Mouse (Mus musculus) adrenal gland, postnatal 14 days (tissue): ENCODE results near the gene Ss18l1. TPM values are rescaled to one million over a fixed set of nuclear protein-coding genes. Genes with fewer than 3 reads are reported as not detected.
A peak's percentile ranks its signal among the peaks of the same experiment; 100 is the strongest.

Source experiments
- DNase-seq: peaks from one replicate; pipeline ENCODE4 v3.0.0; 2021; ENCODE audit warnings: mixed read lengths
- total RNA-seq: library from RNA; stranded (reverse); gene quantifications from 2 replicates; pipeline ENCODE4 v1.2.3, GENCODE M21; 2021

Ss18l1 gene
- total RNA-seq, 1 experiment from 2014 or later = 7.5 TPM

GRCm38 (mm10) chr2:180086637-180087027 is 44.3 kb downstream of the Ss18l1 start:
- no peak for DNase-seq

GRCm38 (mm10) chr2:180087472-180087871 is 45.2 kb downstream of the Ss18l1 start:
- DNase-seq = no peak

DNA sequence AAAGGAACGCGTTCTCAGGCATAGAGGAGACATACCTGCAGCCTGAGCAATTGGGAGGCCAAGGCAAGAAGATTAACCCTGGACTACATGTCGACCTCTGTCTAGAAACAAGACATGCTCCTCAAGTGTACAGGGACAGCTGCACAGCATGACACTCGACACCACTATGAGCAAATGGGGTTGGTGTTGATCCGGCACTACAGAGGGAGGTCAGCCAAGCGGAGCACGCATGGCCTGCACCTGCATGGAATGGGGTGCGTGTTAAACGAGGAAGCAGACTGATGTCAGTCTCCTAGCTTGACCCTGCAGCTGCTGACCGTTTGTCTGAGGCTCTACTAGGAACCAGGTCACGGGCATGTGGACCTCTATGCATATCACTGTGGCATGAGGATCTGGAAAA is 48.0 kb downstream of the Ss18l1 start:
- DNase-seq = no peak

DNA sequence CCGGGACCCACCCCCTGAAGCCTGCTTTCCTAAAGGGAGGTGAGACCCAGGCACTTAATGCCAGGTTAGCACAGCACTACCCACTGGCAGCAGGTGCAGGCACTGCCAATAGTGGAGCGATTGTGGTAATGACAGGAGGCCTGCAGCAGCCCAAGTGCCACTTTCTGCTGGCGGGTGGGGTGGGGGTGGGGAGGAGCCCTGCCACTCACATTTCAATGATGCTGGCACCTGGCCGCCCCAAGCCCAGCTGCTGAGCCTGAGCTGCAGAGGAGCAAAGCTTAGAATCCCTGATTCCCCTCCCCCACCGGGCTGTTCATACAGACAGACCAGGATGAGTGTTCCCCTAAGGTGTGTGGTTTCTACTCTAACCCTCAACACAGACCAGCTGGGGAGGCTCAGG is 53.4 kb downstream of the Ss18l1 start:
- no peak for DNase-seq

GRCm38 (mm10) chr2:180097585-180097984 is 55.3 kb downstream of the Ss18l1 start:
- no peak for DNase-seq

- DNase-seq = no peak
Observed at GRCm38 (mm10) chr2:180098167-180098566, 55.9 kb downstream of the Ss18l1 start.

DNA sequence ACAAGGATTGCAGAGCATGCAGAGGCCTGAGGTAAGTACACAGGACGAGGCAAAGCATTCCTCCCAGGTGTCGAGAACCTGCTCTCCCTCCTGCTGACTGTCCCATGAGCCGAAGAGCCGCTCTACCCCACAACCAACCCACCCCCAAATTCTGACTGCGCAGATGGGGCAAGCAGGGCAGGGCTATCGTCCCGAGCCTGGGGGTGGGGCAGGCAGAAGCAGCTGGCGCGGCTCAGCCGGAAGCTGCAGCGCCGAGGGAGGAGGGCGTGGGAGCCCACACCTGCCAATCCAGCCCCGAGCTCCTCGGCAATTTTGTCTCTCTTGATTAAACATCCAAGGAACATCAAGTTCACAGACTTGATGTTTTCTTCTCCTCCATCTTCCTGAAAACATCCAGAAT is 57.2 kb downstream of the Ss18l1 start:
- DNase-seq = no peak

- DNase-seq = no peak
Observed at GRCm38 (mm10) chr2:180103151-180103977, 61.1 kb downstream of the Ss18l1 start.

GRCm38 (mm10) chr2:180103978-180104658 is 61.8 kb downstream of the Ss18l1 start, which contains the start of gene Hrh3:
TSS of gene Hrh3 (minus strand) at chr2:180104488.
- peak; percentile 90 for DNase-seq

- DNase-seq = no peak
Observed at GRCm38 (mm10) chr2:180104659-180105377, 62.5 kb downstream of the Ss18l1 start.

DNA sequence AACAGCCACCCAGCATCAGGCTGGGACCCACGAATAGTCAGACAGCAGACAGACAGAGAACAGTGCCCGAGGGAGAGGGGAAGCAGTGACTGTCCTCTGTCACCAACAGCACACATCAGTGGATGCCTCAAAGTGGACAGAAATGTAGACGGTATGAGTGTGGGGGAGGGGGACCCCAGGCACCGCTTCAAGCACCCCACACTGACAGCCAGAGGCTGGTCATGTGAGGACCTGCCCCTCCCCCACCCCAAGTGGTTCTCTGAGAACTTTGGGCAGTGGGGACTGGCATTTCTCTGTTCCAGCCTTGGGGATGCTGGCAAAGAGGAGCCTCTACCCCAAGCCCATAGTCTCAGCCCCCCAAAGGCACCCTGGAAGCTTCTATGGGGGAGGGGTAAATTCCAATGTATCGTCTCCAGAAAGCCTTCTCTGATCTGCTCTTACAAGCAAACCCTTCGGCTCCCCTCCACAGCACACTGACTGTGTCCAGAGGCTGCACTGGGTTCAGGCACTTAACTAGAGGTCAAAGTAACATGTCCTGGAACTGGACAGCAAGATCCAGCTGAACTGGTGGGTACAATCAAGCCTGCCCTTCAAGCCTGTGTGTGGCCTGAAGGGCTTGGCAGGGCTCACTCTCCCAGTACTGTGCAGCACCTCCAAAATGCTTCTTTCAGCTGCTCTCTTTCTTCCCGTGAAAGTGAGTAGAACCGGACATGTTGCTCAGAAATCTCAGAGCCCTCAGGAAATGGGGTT is 63.3 kb downstream of the Ss18l1 start:
- DNase-seq = no peak

GRCm38 (mm10) chr2:180107081-180107480 is 64.8 kb downstream of the Ss18l1 start:
- no peak for DNase-seq

GRCm38 (mm10) chr2:180108285-180108684 is 66.0 kb downstream of the Ss18l1 start:
- no peak for DNase-seq

- DNase-seq = peak; percentile 72
Observed at GRCm38 (mm10) chr2:180113909-180114890, 71.9 kb downstream of the Ss18l1 start.

GRCm38 (mm10) chr2:180115279-180115678 is 73.0 kb downstream of the Ss18l1 start:
- peak; percentile 56 for DNase-seq

DNA sequence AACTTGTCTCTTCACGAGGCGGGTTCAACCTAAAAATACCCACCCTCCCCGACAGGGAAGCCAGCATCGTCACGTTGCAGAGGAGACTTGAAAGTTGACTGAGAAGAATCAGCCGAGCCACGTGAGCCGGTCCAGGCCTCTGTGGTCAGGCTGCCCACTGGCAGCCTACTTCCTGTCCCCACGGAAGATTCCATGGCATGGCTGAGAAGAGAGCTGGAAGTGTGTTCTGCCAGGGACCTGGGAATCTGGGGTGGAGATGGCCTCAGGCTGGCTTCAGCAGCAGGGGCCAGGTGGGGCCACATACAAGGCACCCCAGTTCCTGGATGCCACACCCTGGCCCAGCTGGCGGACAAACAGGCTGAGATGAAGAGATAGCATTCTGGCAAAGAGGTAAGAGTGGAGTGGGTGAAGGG is 73.8 kb downstream of the Ss18l1 start:
- no peak for DNase-seq

DNA sequence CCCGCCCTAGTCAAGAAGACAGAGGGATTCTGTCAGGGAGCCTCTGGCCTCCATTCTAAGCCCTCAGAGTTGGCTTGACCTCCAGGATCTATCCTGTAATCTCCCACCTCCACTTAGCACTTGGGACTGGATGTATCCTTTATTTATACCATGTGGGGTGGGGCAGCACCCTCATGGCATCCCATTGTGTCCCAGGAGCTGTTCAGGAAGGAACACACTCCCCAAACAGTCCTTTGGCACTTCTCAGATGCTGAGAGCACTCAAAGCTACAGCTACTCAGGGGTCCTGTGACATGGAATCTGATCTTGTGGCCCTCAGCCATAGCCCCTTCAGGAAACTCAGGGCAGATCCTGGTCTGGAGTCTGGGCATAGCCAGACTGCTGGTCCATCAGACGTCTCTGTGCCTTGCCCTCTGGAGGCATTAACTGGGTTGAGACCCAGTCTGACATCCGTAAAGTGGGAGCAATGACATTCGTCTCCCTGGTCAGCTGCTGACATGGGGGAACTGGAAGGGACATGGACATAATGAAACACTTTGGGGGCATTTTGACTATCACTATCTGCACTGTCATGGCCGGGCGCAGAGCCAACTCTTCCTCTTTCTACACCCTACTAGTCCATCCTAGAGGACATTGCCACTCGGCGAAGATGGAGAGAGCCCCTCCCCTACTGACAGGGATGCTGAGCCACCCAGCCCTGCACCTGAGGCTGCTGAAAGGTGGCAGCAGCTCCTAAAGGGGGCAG is 74.6 kb downstream of the Ss18l1 start:
- no peak for DNase-seq

- DNase-seq = peak; percentile 54
Observed at GRCm38 (mm10) chr2:180117485-180118194, 75.3 kb downstream of the Ss18l1 start.

DNA sequence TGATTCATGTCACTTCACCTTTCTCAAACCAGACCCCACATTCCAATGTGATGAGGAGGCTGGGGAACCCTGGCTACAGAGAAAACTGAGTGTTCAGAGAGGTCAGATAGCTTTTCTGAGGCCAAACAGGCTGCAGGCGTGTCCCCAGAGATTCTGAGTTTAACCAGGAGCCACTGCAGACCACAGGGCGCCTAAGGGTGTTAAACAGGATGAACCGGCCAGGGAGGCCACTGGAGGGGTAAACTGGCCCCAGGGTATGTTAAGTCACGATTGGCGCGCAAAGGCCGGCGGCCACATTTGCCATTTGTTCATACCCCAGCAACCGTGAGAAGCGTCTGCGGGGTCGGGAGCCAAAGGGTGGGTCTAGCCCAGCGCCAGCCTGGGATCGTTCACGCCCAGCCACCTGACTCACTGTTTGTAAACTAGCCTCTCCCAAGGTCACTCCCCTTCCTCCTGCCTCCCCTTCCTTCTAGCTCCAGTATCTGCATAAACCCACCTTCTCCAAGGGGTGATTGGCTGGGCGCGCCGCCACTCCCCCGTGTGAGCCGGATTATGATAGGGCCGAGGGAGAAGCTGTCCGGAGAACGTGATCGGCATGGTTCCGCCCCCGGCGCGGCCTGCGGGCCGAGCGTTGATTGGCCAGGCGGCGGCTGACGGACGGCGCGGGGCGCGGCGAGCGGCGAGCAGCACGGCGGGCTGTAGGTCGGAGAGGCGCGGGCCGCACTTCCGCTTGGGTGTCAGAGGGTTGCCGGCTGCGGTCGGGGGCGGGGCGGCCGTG is 76.5 kb downstream of the Ss18l1 start, which contains the start of gene Osbpl2:
Osbpl2 (plus strand) TSS at position 646 of the 778 bp plus-strand sequence.
- peak; percentile 100 for DNase-seq
